Mouse (Mus musculus): Measurements from ENCODE around the gene Fam57b.

Fam57b gene

DNA sequence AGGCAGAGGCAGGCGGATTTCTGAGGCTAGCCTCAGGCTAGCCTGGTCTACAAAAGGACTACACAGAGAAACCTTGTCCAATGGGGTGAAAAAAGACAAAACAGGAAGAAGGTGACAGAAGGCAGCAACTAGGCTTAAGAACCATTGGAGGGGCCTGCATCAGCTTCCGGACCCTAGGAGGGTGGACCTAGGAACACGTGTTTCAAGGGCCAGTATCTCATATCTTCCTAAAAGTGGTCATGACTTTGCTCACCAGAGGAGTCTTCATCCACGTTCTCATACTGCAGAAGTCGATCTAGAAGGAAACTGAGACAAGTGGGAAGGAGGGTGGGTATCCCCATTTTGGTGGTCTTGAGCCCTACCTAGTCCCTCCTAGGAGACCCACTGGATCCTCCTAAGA, 63.5 kb downstream of the Fam57b start:
- ChIA-PET POLR2A (interaction anchor here in 3 of 4 experiments (0.5 to 4.3 kb wide), 20 partner anchors 7 to 521 kb away, joined by 3 to 35 read pairs (median 6); partner anchors contain the start of genes Taok2 (in 2 of the 3), 4930451I11Rik (in 1 of the 3), Doc2a (in 1 of the 3) and Kctd13 (in 1 of the 3)), CTCF (interaction anchor here in 1 of 4 experiments (0.5 to 1.7 kb wide), 2 partner anchors 28 to 117 kb away, joined by 3 to 6 read pairs; no protein-coding TSS in a partner anchor)

DNA sequence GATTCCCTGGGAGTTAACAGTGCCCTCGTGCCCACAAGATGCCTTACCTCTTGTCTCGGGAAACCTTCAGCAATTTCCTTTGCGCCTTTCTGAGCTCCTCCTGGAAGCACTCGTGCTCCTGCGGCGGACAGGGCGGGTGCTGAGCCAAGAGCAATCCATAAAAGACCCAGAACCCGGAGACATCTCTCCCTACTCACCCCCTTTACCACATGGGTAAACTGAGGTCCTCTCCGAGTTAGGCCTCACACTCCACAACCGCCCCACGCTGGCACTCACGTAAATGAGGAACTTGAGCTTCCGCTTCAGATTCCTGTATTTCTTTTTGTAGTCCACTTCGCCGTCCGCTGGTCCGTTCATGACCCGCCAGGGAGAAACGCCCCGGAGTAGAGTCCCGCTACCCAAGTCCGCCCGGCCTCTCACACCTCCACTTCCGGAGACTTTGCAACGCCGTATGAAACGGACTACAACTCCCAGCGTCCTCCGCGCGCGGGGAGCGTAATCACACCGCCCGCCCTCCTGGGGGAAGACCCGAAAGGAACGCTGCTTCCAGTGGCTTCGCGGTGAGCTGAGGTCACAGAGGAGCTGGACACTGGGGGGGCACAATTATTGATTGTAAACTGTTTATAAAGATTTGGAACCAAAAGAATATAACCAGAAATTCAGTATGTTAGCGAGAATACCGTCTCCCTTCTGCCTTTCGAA, 64.1 kb downstream of the Fam57b start, which contains the start of gene Hirip3:
Gene Hirip3 (plus strand): TSS at position 544 of the 702 bp plus-strand sequence.
- ChIA-PET CTCF (interaction anchor here in 3 of 4 experiments (0.5 to 1.7 kb wide), 6 partner anchors 14 to 221 kb away, joined by 3 to 6 read pairs (median 3); partner anchors contain the start of gene Doc2a (in 1 of the 3)), POLR2A (interaction anchor here (0.5 to 4.3 kb wide), 52 partner anchors 8 to 533 kb away, joined by 3 to 35 read pairs (median 5); partner anchors contain the start of genes Taok2 (in 4 of the 4), Kif22 (in 2 of the 4), 4930451I11Rik (in 1 of the 4) and Asphd1 (in 1 of the 4))

DNA sequence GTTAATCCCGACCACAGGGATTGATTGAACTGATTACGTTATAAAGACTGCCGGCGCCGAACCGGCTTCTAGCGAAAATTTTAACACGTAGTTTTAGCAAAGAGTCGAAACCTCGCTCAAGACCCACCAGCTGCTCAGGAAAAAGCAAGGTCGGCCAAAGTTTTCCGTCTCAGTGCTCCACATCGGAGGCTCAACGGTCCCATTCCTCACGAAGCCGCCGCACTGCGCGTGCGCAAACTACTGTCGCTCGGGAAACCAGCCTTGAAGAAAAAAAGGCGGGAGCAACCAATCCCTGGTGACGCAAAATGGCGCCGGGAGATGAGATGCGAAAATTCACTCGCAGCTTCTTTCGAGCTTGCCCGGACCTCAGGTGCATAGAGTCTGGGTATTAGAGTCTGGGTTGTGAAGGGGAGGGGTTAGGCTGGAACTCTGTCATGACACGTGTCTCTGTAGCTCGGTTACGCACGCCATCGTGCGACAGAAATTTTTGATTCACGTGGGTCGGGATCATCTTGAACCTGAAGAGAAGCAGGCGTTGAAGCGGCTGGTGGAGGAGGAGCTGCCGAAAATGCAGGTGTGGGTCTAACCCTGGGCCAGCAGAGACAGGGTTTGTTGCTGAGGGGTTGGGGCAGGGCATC, 64.8 kb downstream of the Fam57b start, which contains the start of gene Ino80e:
Gene Ino80e (minus strand): TSS at position 231 of the 638 bp plus-strand sequence.
- ChIA-PET CTCF (interaction anchor here (0.5 to 1.1 kb wide), 5 partner anchors 15 to 220 kb away, joined by 3 to 4 read pairs (median 3); partner anchors contain the start of gene Doc2a (in 1 of the 4)), POLR2A (interaction anchor here (0.5 to 4.3 kb wide), 57 partner anchors 9 to 532 kb away, joined by 3 to 35 read pairs (median 5); partner anchors contain the start of genes Taok2 (in 4 of the 4), Doc2a (in 2 of the 4), Kif22 (in 2 of the 4) and 4930451I11Rik (in 1 of the 4))

DNA sequence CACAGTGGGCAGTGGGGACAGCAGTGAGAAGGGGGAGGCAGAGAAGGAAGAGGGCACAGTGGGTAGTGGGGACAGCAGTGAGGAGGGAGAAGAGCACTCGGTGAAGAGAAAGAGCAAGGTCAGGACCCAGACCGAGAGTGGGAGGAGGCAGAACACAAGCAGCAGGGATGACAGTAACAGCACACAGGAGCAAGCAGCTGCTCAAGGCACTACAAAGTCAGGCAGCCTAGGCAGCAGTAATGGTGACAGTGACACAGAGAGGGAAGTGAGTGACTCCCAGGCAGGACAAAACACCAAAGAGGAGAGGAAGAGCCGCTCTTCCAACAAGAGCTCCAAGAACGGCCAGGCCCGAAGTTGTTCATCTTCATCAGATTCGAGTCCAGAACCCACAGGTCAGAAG, 66.3 kb downstream of the Fam57b start:
- ChIA-PET POLR2A (interaction anchor here (0.6 to 4.3 kb wide), 25 partner anchors 9 to 362 kb away, joined by 3 to 35 read pairs (median 5); partner anchors contain the start of genes Taok2 (in 3 of the 4), Doc2a (in 2 of the 4), Kif22 (in 1 of the 4) and Maz (in 1 of the 4)), CTCF (interaction anchor here in 3 of 4 experiments (0.6 to 1.1 kb wide), 5 partner anchors 21 to 318 kb away, joined by 3 to 4 read pairs (median 3); partner anchors contain the start of gene Taok2 (in 1 of the 3))

DNA sequence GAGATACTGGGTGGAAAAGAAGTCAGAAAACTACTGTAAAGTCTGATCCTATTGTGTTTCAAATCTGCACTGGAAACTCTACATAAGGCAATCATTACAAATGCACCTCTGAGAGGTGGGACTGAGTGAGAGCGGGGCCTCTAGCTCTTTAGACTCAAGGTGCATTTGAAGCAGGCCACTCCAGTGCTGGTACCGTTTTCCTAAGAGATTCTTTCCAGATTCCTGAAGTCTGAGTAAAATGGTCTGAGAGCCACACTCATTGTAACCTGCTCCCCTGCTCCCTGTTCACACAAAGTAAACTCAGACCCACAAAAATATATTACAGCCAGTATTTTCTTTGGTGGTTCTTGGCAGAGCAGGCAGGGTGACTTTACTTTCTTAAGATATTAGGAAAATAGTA, 70.1 kb downstream of the Fam57b start:
- ChIA-PET POLR2A (interaction anchor here in 2 of 4 experiments (1.0 to 2.9 kb wide), 4 partner anchors 17 to 159 kb away, joined by 3 to 8 read pairs (median 5); partner anchors contain the start of genes Taok2 (in 2 of the 2) and Maz (in 1 of the 2)), CTCF (no interaction called here)

DNA sequence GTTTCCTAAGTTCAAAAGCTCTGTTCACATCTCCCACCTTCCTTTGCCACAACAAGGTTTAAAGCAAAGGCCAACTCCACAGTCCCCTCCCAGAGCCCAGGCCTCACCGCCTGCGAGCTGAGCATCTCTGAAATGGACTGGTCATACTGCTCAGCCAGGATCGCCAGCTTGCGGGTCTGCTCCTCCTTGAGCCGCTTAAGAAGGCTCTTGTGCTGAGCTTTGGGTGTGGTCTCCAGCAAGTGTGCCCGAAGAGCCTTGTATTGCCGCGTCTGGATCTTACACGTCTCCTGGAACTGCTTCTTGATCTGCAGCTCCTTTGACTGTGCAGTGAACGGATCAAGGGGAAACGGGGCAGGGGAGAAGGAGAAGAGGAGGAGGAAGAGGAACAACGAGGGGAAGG, 70.5 kb downstream of the Fam57b start:
- POLR2A ChIA-PET: interaction anchor here in 2 of 4 experiments (0.7 to 2.9 kb wide), 5 partner anchors 10 to 159 kb away, joined by 3 to 8 read pairs (median 3); partner anchors contain the start of genes Taok2 (in 2 of the 2) and Maz (in 1 of the 2)

DNA sequence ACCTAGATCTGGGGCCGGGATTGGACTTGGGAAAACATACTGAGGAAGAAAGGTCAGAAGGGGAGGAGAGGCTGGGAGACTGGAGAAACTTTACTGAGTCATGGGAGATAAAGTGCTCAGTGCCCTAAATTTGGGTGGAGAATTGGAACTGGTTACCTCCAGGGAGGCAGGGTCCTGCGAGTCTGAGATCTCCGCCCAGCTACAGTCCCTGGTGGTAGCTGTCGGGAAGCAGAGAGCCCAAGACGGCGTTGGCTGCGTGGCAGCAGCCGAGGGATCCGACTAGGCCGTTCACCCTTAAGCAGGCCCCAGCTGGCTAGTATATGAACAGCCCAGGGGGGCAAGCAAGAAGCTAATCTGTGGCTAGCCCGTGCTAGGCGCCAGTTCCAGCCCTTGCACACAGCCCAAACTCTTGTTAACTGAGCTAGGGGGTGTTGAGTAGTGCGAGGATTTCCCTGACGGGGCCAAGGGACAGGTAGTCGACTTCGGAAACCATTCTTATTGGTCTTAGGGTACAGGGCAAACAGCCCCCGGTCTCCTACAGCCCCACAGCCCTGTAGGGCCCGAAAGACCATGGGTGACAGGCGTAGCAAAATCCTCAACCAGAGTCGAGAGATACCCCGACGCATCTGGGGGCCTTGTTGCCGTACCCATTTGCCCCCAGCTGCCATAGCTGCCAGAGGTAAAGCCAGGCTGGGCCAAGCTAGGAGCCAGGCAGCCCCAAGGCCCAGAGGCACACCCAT, 72.5 kb downstream of the Fam57b start:
- ChIA-PET CTCF (interaction anchor here in 1 of 4 experiments (0.5 kb wide), 1 partner anchor 257 kb away, joined by 4 read pairs; no protein-coding TSS in a partner anchor), POLR2A (interaction anchor here in 3 of 4 experiments (0.6 to 5.8 kb wide), 9 partner anchors 7 to 157 kb away, joined by 3 to 35 read pairs (median 4); partner anchors contain the start of genes Hirip3 (in 2 of the 3), Ino80e (in 2 of the 3), Maz (in 1 of the 3) and Taok2 (in 1 of the 3))

More for the DNA sequence above, 70.5 kb downstream of the Fam57b start:
- CTCF ChIA-PET: interaction anchor here in 1 of 4 experiments (0.6 kb wide), 1 partner anchor 21 kb away, joined by 5 read pairs; no protein-coding TSS in a partner anchor

DNA sequence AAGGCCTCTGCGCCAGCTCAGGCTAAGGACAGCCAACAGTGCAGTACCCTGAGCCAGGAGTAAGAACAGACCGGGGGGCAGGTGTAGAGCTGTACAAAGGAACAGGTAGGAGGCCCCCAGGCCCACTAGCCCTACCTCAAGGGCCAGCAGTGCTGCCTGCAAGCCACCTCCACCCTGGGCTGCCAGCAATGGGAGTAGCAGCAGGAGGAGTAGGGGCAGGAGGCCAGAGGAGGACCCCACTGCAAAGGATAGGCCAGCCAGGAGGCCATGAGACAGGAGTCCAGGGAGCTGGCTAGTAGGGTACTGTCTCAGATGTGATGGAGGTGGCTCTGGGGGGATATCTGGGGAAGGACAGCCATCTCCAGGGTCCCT, 73.0 kb downstream of the Fam57b start:
- CTCF ChIA-PET: interaction anchor here in 1 of 4 experiments (0.5 kb wide), 1 partner anchor 257 kb away, joined by 4 read pairs; no protein-coding TSS in a partner anchor

DNA sequence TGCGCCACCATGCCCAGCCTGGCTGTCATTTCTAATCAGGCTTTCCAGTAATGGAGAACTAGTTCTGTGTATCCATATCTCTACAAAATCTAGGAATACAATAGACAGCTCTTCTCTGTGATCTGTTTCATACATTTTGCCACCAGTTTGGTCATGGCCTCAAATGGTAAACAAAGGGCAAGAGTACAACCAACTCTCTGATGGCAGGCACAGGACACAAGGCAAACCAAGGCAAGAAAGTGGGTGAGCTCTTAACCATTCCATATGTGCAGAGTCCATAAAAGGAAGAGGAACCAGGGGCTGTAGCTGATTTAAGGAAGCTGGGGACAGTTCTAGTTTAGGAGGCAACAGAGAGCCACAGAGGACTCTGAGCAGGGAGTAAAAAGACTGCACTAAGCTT, 79.8 kb downstream of the Fam57b start:
- CTCF ChIA-PET: interaction anchor here in 1 of 4 experiments (0.6 kb wide), 1 partner anchor 90 kb away, joined by 3 read pairs; no protein-coding TSS in a partner anchor
- POLR2A ChIA-PET: interaction anchor here in 2 of 4 experiments (0.6 to 1.4 kb wide), 5 partner anchors 8 to 1104 kb away, joined by 3 to 7 read pairs (median 4); partner anchors contain the start of genes Hirip3 (in 1 of the 2) and Ino80e (in 1 of the 2)

More for the DNA sequence above, 73.0 kb downstream of the Fam57b start:
- POLR2A ChIA-PET: interaction anchor here in 3 of 4 experiments (0.9 to 5.8 kb wide), 7 partner anchors 8 to 58 kb away, joined by 3 to 35 read pairs (median 5); partner anchors contain the start of genes Hirip3 (in 2 of the 3), Ino80e (in 2 of the 3) and Taok2 (in 2 of the 3)
